Mouse (Mus musculus) frontal cortex, postnatal 14 days (tissue): ENCODE data around the gene Folr1.

ENCODE experiments used
- DNase-seq, 2 experiments: peaks; one replicate each; pipeline ENCODE4 v3.0.0; 2022; ENCODE audit warnings: low spot score in 2 of 2

The Folr1 gene

DNA sequence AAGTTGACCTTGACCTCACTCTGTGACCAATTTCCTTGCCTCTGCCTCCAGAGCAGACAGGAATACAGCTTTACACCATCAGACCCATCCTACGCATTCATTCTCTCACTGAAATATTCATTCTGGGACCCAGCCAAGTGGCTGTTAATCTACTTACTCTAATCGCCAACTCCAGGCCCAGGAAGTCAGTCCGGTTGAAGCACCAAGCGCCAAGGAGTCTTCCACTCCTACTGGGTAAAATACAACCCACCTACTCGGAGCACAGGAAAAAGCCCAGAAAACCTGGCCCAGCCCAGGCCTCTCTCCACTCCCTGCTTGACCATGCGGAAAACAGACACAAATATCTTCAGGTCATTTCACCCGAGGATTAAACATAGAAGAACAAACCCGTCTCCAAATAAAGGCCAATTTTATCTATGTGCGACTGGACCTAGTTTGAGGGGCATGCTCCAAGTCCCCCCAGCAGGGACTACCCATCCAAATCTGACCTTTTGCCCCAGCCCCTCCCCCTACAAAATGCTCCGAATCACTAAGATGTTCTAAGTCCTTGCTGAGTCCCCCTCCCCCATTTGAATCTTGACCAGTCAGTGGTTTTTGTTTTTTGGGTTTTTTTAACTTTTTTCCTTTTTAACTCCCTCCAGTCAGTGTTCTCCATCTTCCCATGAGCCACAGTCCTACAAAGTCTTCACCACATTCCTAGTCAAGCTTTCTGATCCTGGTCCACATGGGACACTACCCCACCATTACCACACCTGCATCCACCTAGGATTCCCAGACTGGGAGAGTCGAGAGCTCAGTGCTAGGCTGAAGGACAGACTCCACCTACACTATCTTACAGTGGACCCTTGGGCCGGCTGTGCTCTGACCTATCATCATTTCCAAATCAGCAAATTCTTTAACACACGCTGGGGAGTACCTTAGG lies 2.1 kb downstream of the Folr1 start:
- DNase-seq: no peak

- DNase-seq: no peak
Measured at GRCm38 (mm10) chr7:101867482-101867881, 3.1 kb downstream of the Folr1 start.

- DNase-seq: no peak
Measured at GRCm38 (mm10) chr7:101866491-101867265, 3.9 kb downstream of the Folr1 start.

- DNase-seq: no peak
Measured at GRCm38 (mm10) chr7:101863415-101863814, 7.2 kb downstream of the Folr1 start, which contains the start of gene Anapc15. TSS of gene Anapc15 (plus strand) at chr7:101863715.

DNA sequence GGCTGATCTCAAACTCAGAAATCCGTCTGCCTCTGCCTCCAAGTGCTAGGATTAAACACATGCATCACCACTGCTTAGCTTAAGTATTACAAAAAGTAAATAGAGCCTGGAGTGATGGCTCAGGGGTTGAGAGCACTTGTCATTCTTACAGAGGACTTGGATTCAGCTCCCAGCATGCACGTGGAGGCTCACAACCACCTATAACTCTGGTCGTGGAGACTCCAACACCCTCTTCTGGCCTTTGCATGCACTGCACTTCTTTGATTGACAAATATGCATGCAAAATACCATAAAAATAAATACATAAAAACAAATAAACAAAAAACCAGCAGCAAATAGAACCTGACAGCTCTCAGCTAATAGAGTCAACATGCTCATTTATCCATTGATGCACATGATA lies 8.3 kb downstream of the Folr1 start:
- no peak for DNase-seq

- DNase-seq: no peak
Measured at GRCm38 (mm10) chr7:101860978-101861377, 9.6 kb downstream of the Folr1 start.

- DNase-seq: no peak
Measured at GRCm38 (mm10) chr7:101858362-101858761, 12.2 kb downstream of the Folr1 start.

GRCm38 (mm10) chr7:101857094-101857493 lies 13.5 kb downstream of the Folr1 start, which contains the start of gene Folr2:
TSS of gene Folr2 (minus strand) at chr7:101857194.
- DNase-seq: no peak

DNA sequence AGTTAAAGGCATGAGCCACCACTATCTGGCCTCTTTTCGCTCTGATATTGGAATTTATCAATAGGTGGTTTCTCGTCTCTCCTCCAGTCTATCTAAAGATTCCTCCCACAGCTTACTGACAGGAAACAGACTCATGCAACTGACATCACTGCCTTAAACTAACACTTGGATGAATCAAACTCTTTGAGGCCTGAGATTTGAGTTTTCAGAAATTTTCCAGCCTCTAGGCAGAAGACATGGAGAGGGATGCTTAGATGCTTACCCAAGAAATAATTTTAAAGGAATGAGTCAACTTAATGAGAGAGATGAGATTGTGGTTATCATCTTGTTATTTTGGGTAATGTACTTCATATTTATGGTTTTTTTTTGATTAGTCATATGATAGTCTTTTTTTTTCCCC lies 16.8 kb downstream of the Folr1 start:
- DNase-seq: no peak

DNA sequence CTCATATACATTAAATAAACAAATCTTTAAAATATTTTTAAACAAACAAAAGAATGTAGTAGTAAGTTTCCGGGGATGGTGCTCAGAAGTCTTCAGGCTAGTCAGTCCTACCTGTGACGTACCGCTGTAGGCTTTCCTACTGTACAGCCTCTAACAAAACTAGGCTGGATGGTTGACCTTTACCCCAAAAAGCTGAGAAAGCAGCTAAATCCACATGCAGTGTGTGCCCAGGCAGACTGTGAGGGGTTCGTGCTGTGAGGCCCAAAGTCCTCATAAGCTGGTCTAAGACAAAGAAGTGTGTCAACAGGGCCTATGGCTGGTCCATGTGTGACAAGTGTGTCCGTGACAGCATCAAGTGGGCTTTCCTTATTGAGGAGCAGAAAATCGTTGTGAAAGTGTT lies 17.7 kb downstream of the Folr1 start:
- DNase-seq: no peak

DNA sequence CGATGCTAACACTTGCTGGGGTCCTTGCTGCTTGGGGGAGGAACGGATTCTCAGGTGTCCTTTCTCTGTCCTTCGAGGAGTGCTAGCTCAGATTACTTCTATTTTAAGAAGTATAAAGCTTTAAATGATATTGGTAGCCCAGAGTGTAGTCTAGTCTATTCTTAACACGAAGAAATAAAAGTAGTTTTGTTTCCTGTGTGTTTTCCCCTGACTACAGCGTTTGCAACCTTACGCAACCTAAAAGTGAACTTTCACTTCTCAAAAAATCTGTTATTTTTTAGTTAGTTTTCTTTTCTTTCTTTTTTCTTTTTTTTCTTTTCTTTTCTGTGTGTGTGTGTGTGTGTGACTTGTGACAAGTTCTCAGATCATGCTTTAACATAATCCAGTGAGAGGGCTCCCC lies 18.9 kb downstream of the Folr1 start:
- no peak for DNase-seq

DNA sequence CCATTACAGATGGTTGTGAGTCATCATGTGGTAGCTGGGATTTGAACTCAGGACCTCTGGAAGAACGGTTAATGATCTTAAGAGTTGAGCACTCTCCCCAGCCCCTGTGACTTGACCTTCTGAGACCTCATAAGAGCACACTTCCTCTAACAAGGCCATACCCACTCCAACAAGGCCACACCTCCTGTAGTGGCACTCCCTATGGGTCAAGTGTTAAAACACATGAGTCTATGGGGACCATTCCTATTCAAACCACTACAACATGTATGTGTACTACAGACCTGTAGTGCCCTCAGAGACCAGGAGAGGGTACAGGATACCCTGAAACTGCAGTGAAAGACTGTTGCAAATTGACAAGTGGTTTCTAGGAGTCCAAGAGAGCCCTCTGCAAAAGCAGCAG lies 22.7 kb downstream of the Folr1 start:
- DNase-seq: no peak

DNA sequence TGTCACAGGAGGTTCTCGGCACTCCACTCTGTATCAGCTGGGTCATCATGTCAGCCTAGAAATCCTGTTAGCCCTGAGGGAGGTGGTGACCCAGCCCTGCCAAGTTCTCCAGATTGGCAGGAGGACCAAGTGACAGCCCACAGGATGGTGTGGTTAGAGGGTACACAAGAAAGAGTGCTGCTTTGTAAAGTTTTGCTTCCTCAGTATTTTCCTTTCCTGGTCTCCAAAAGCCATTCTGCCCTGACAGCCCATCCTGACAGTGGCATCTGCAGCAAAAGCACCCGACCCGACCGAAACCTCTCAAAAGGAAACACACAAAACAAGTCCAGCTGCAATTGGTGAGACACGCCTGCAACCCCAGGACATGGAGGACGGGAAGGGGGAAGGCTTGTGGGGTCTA lies 26.4 kb downstream of the Folr1 start:
- DNase-seq: no peak

DNA sequence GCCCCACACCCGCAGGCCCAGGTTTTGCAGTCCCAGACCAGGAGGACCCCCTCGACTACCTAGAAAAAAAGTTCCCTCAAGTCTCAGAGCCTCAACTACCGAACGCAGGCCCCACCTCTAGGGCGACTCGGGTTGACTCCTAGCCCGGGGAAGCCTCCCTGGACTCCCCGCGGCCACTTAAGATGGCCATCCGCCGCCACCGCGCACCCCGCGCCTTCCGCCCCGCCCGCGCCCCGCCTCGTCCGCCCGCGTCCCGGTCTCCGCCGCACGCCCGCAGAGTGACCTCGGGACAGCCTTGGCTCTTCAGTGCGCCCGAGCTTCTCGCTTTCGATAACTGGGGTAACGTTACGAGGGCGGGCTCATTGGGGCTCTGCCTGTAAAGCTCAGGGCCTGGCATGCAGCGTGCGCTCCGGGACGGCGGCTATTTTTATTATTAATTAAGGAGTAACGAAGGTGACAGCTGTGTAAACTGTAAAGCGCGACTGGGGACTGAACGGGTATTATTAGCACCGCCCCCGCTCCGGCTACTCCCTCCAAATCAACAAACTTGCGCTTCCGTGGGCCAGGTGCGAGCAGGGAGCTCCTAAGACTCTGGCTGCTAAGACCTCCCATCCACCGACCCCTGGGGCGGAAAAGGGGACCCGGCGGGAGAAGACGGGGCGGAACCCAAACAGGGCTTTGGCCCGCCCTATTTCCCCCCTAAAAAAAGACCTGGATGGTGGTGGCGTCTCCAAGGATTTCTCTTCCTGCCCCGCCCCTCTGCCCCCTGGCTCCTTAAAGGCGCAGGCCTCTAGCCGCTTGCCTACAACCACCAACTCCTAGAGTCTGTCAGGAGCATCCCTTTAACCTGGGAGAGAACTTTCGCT lies 32.7 kb downstream of the Folr1 start, which contains the start of gene Inppl1:
Inppl1 (minus strand) TSS at position 624 of the 866 bp plus-strand sequence.
- peak; percentile 63 to 66 for DNase-seq

DNA sequence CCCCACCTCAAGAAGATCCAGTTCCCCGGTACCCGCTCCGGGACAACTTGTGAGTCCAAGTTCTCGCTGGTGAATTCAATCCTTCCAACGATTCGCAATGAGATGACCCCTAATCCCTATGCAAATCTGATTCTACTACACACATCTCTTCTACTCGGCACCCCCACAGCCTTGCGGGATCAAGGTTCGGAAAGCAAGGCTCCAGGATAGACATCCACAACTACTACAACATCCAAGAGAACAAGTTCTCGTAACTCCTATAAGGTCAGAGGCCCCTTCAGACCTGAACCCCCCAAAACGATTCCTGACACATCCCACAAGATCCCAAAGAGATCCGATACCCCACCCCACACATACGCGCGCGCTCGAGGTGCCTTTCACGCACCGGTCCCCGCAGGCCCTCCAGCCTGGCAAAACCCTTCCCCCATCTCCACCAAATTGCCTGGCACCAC lies 33.4 kb downstream of the Folr1 start:
- no peak for DNase-seq

GRCm38 (mm10) chr7:101836271-101837153 lies 34.1 kb downstream of the Folr1 start:
- DNase-seq: peak in 1 of 2 experiments; percentile 31

DNA sequence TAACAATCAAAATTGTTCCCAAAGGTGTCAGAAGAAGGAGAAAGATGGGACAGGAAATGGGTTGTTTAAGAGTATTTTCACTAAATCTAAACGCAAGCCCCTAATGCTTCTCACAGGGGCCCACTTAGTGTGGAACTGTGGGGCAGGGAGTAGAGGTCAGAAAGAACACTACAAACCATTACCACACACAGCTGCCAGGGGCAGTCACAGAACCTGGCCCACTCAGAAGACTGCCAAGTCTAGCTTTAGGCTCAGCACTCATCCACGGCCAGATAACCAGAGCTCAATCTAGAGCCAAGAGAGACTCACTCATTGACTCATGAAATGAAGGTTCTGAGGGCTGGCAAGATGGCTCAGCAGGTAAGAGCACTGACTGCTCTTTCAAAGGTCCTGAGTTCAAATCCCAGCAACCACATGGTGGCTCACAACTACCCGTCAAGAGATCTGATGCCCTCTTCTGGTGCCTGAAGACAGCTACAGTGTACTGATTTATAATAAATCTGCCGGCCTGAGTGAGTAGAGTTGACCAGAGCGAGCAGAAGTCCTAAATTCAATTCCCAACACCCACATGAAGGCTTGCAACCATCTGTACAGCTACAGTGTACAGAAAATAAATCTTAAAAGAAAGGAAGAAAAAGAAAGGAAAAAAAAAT lies 35.0 kb downstream of the Folr1 start:
- no peak for DNase-seq

DNA sequence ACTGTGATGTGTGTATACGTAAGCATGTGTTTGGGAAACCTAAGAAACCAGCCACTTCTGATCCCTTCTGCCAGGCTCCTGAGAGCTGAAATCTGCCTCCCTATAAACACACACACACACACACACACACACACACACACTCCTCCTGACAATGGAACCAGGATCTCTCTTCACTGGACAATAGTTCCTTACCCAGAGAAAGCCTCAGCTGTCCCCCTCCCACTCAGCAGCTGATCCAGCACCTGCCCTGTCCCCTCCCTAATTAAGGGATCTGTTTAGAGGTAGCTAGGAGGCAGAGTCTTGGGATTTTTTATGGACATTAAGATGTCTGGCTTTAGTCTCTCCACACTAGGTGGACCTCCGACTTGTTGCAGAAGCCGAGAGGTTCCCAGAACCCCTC lies 35.7 kb downstream of the Folr1 start:
- no peak for DNase-seq

GRCm38 (mm10) chr7:101833916-101834584 lies 36.5 kb downstream of the Folr1 start:
- DNase-seq: no peak
